Mouse (Mus musculus) stomach, embryonic 14.5 days (tissue): ENCODE results near the gene Cep97. TPM values are rescaled to one million over a fixed set of nuclear protein-coding genes. Genes with fewer than 3 reads are reported as not detected.
A peak's percentile ranks its signal among the peaks of the same experiment; 100 is the strongest.

Experiments
- ATAC-seq: fragments of 200-750 bp; cut with Nextera tagmentation; 2 replicates; pipeline ENCODE4 v1.8.0; 2017; ENCODE audit warnings: low read depth, moderate TSS enrichment; ENCODE audit not compliant: insufficient number of reproducible peaks, insufficient read depth, low FRiP score
- H3K27ac ChIP-seq: fragments of 300-500 bp; sonication (generic); 2 replicates; pipeline ENCODE4 v1.5.1; 2014; ENCODE audit warnings: mild to moderate bottlenecking, low read length, moderate library complexity, mixed read lengths
- H3K27me3 ChIP-seq: fragments of 300-500 bp; sonication (generic); 2 replicates; pipeline ENCODE4 v1.6.1; 2014; ENCODE audit warnings: low read length, control low read depth, mixed read lengths; ENCODE audit not compliant: control insufficient read depth, insufficient read depth
- H3K36me3 ChIP-seq: fragments of 300-500 bp; sonication (generic); 2 replicates; pipeline ENCODE4 v1.6.1; 2014; ENCODE audit warnings: mild to moderate bottlenecking, control low read depth, low read length, moderate library complexity, mixed read lengths; ENCODE audit not compliant: control insufficient read depth, insufficient read depth
- H3K4me1 ChIP-seq: fragments of 300-500 bp; sonication (generic); 2 replicates; pipeline ENCODE4 v1.6.1; 2014; ENCODE audit warnings: low read length, control low read depth, mixed read lengths; ENCODE audit not compliant: control insufficient read depth, insufficient read depth
- H3K4me2 ChIP-seq: fragments of 300-500 bp; sonication (generic); replicated peaks from 2 replicates; pipeline ENCODE4 v1.6.1; 2014; ENCODE audit warnings: low read depth, low read length, control low read depth
- H3K4me3 ChIP-seq: fragments of 300-500 bp; sonication (generic); 2 replicates; pipeline ENCODE4 v1.5.1; 2014; ENCODE audit warnings: low read depth, low read length, control low read depth
- H3K9ac ChIP-seq: fragments of 300-500 bp; sonication (generic); replicated peaks from 2 replicates; pipeline ENCODE4 v1.6.1; 2014; ENCODE audit warnings: low read depth, mild to moderate bottlenecking, control low read depth, low read length, moderate library complexity, mixed read lengths
- H3K9me3 ChIP-seq: fragments of 300-500 bp; sonication (generic); 2 replicates; pipeline ENCODE4 v1.6.1; 2016; ENCODE audit warnings: low read depth, low read length, control low read depth; ENCODE audit not compliant: control insufficient read depth
- WGBS: fragments of 180-500 bp; shearing (Covaris S2); extraction: QIAGEN DNeasy Blood & Tissue Kit; methylation state at CpG from one replicate; pipeline ENCODE4 v1.1.7; 2014; 5-methylcytosine and 5-hydroxymethylcytosine counted together
- polyA plus RNA-seq: library from polyadenylated mRNA; unstranded; fragments of >200 nt; fragmentation: Nextera tagmentation; extraction: Ambion mirVana; gene quantifications from 2 replicates; pipeline ENCODE4 v1.2.1, GENCODE M21; 2014

Gene Cep97
- polyA plus RNA-seq, 1 experiment from 2014 or later: 12.6 TPM

DNA sequence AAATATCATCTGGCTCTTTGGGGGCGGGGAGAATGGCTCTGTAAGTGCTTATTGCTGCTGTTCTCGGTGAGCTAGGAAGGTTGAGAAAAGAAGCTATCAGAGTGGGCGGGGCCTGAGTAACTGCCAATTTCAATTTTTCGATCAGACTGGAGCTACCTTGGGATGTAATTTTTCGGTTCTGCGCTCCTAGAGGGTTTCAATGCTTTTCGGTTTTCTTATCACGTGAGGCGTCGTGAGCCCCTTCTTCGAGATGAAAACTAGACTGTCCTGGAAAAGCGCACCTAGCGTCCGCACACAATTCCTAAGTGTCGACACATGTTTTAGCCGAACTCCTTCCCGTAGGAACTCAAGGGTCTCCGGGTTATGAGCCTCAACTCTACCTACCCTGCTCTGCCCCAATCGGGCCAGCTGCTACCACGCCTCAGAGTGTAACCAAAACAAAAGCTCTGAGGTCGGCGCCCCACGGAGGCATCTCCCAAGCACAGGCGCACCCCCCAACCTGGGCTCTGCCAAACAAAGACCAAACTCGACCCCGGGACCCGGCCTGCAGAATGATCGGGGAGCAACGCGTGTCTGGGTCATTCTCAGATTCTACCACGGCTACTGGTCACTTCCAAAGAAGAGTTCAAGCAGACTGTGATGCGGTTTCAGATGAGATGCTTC, 843 bp downstream of the Cep97 start:
- peak; percentile 33; the same call in 1 of the 2 replicates for ATAC-seq
- H3K27ac ChIP-seq: peak overlapping the region; percentile 55; the same call in 1 of the 2 replicates
- H3K27me3 ChIP-seq: no peaks in the 10 kb centered on the region
- H3K4me3 ChIP-seq: peak overlapping the region; percentile 85
- 1% methylated on average over 32 of the region's 32 CpGs for WGBS
- no peaks in the 10 kb centered on the region for H3K36me3 ChIP-seq
- H3K9me3 ChIP-seq: no peaks in the 10 kb centered on the region
- peak overlapping the region; percentile 61 for H3K9ac ChIP-seq
- H3K4me2 ChIP-seq: peak overlapping the region; percentile 73
- no peaks in the 10 kb centered on the region for H3K4me1 ChIP-seq

GRCm38 (mm10) chr16:55924010-55924409, 10.6 kb downstream of the Cep97 start:
- Histone ChIP-seq H3K27me3 (no peaks in the 10 kb centered on the region), H3K4me3 (no peak overlapping the region), H3K9me3 (no peaks in the 10 kb centered on the region), H3K9ac (no peak overlapping the region), H3K4me2 (no peak overlapping the region), H3K27ac (no peak overlapping the region), H3K36me3 (peaks cover 3% of the 10 kb centered on the region), H3K4me1 (no peaks in the 10 kb centered on the region)
- 93% methylated on average over 4 of the region's 4 CpGs for WGBS
- ATAC-seq: no peak

DNA sequence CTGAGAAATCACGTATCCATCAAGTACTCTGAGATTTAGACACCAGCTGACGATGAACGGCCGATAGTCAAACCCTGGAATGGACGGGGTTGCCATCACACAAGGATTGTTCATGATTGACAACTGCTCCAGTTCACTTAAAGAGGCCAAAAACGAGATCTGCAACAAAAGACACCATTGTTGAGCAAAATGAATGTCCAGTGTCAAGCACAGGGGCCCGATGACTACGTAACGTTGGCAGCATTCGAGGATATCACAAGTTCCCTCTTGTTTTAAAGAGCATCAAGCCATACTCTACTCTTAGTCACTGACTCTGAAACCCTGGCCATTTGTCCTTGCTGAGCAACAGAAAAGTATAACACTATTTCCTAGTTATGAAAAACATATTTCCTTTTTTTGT, 12.6 kb downstream of the Cep97 start:
- no peak overlapping the region for H3K4me2 ChIP-seq
- H3K4me3 ChIP-seq: no peak overlapping the region
- H3K27me3 ChIP-seq: no peaks in the 10 kb centered on the region
- no peak for ATAC-seq
- WGBS: 90% methylated on average over 10 of the region's 10 CpGs
- no peaks in the 10 kb centered on the region for H3K4me1 ChIP-seq
- H3K27ac ChIP-seq: no peak overlapping the region
- no peaks in the 10 kb centered on the region for H3K9me3 ChIP-seq
- peaks cover 5% of the 10 kb centered on the region for H3K36me3 ChIP-seq
- H3K9ac ChIP-seq: no peak overlapping the region

DNA sequence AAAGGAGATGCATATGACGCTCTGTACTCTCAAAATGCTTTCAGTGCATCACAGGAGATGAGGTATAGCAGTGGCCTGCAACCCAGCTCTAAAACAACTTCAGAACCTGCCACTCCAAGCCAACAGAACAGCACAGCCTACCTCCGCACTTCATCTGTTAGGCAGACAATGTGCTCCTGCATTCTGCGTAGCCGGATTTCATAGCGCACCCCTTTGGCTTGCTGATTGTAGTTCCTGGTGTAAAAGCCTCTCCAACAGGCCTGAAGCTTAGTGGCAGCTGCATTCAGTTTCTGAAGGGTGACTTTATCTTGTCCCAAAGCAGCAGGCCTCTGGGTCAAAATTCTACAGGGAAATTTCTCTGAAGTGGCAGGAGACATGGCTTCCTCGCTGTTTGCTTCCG, 19.9 kb downstream of the Cep97 start:
- Histone ChIP-seq H3K27me3 (no peaks in the 10 kb centered on the region), H3K9me3 (no peaks in the 10 kb centered on the region), H3K36me3 (peaks cover 22% of the 10 kb centered on the region), H3K4me2 (no peak overlapping the region), H3K4me1 (no peaks in the 10 kb centered on the region), H3K4me3 (no peak overlapping the region), H3K27ac (no peak overlapping the region), H3K9ac (no peak overlapping the region)
- 97% methylated on average over 7 of the region's 7 CpGs for WGBS
- ATAC-seq: no peak

- H3K36me3 ChIP-seq: peaks cover 19% of the 10 kb centered on the region
- H3K9me3 ChIP-seq: no peaks in the 10 kb centered on the region
- H3K4me3 ChIP-seq: no peak overlapping the region
- no peak overlapping the region for H3K27ac ChIP-seq
- no peak overlapping the region for H3K9ac ChIP-seq
- no peak overlapping the region for H3K4me2 ChIP-seq
- H3K4me1 ChIP-seq: no peaks in the 10 kb centered on the region
- H3K27me3 ChIP-seq: no peaks in the 10 kb centered on the region
- WGBS: 84% methylated on average over 10 of the region's 10 CpGs
- no peak for ATAC-seq
These were observed 24.4 kb downstream of the Cep97 start for GRCm38 (mm10) chr16:55910208-55910793.

GRCm38 (mm10) chr16:55906928-55907679, 27.6 kb downstream of the Cep97 start:
- Histone ChIP-seq H3K4me1 (no peaks in the 10 kb centered on the region), H3K27ac (no peak overlapping the region), H3K36me3 (peaks cover 9% of the 10 kb centered on the region), H3K9me3 (no peaks in the 10 kb centered on the region), H3K4me3 (no peak overlapping the region), H3K9ac (no peak overlapping the region), H3K27me3 (no peaks in the 10 kb centered on the region), H3K4me2 (no peak overlapping the region)
- WGBS: 92% methylated on average over 5 of the region's 5 CpGs
- no peak for ATAC-seq

DNA sequence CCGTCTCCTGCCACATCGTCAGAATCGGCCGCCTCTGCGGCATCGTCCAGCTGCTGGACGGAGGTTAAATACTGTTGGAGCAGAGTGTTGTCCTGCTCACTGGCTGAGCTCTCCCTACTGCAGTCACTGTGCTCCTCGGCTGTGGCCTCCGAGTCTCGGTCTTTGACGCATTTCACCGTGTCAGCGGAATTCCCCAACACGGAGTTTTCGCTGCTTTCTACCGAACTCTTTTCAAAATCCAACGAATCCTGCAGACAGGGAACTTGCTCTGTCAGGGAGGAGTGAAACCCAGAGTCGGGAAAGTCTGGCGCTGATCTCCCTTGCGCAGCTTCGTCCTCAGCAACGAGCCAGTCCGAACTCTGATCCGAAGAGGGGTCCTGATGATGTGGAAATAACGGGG, 29.3 kb downstream of the Cep97 start:
- ATAC-seq: no peak
- H3K27ac ChIP-seq: no peak overlapping the region
- no peaks in the 10 kb centered on the region for H3K9me3 ChIP-seq
- no peaks in the 10 kb centered on the region for H3K4me1 ChIP-seq
- H3K4me3 ChIP-seq: no peak overlapping the region
- no peak overlapping the region for H3K4me2 ChIP-seq
- no peak overlapping the region for H3K9ac ChIP-seq
- WGBS: 91% methylated on average over 25 of the region's 25 CpGs
- H3K27me3 ChIP-seq: no peaks in the 10 kb centered on the region
- peaks cover 6% of the 10 kb centered on the region for H3K36me3 ChIP-seq

GRCm38 (mm10) chr16:55901839-55902756, 32.6 kb downstream of the Cep97 start:
- H3K27me3 ChIP-seq: no peaks in the 10 kb centered on the region
- WGBS: 89% methylated on average over 14 of the region's 14 CpGs
- no peak overlapping the region for H3K9ac ChIP-seq
- no peaks in the 10 kb centered on the region for H3K9me3 ChIP-seq
- no peak for ATAC-seq
- no peak overlapping the region for H3K27ac ChIP-seq
- no peak overlapping the region for H3K4me3 ChIP-seq
- H3K4me2 ChIP-seq: no peak overlapping the region
- 0 out of 2 replicates have a peak, but pooled peaks cover 5% of the 10 kb centered on the region for H3K4me1 ChIP-seq
- H3K36me3 ChIP-seq: peaks cover 6% of the 10 kb centered on the region
